Mouse (Mus musculus) MEL (cell line): ENCODE data around the gene Fam76a.

Experiments
- CHD1 ChIP-seq: IDR thresholded peaks from 2 replicates; pipeline ENCODE4 v1.6.1; 2012; ENCODE audit warnings: low read depth, mild to moderate bottlenecking, inconsistent platforms, low read length, improper control_type of control experiment
- CHD2 ChIP-seq: IDR thresholded peaks from 2 replicates; pipeline ENCODE4 v1.6.1; 2011; ENCODE audit warnings: low read length, improper control_type of control experiment
- CTCF ChIP-seq, 3 experiments: IDR thresholded peaks in 2 of 3; conservative IDR thresholded peaks in 1 of 3; 2 replicates each; pipeline ENCODE4 v1.5.1; 2011 to 2012; ENCODE audit warnings: low read length in 3 of 3, low read depth in 2 of 3, mild to moderate bottlenecking in 2 of 3, improper control_type of control experiment in 1 of 3, inconsistent platforms in 1 of 3, mixed read lengths in 1 of 3, moderate library complexity in 1 of 3; ENCODE audit not compliant: control insufficient read depth in 1 of 3, insufficient read depth in 1 of 3, poor library complexity in 1 of 3, severe bottlenecking in 1 of 3
- EP300 ChIP-seq, 2 experiments: IDR thresholded peaks; 2 replicates each; pipeline ENCODE4 v1.6.1; 2011; ENCODE audit warnings: improper control_type of control experiment in 2 of 2, low read length in 2 of 2, low read depth in 1 of 2, mild to moderate bottlenecking in 1 of 2
- GABPA ChIP-seq: IDR thresholded peaks from 2 replicates; pipeline ENCODE4 v1.6.1; 2012; ENCODE audit warnings: low read depth, mild to moderate bottlenecking, inconsistent platforms, low read length, improper control_type of control experiment, moderate library complexity
- GATA1 ChIP-seq: IDR thresholded peaks from 2 replicates; pipeline ENCODE4 v1.6.1; 2011; ENCODE audit warnings: low read depth, low read length, improper control_type of control experiment
- MAFK ChIP-seq: IDR thresholded peaks from 2 replicates; pipeline ENCODE4 v1.6.1; 2011; ENCODE audit warnings: low read depth, mild to moderate bottlenecking, low read length, improper control_type of control experiment, borderline replicate concordance
- MAX ChIP-seq: IDR thresholded peaks from 2 replicates; pipeline ENCODE4 v1.6.1; 2011; ENCODE audit warnings: low read length, improper control_type of control experiment
- POLR2A ChIP-seq, 2 experiments: IDR thresholded peaks; 2 replicates each; pipeline ENCODE4 v1.6.1; 2011 to 2012; ENCODE audit warnings: low read length in 2 of 2, mild to moderate bottlenecking in 2 of 2, control low read depth in 1 of 2, improper control_type of control experiment in 1 of 2, low read depth in 1 of 2, moderate library complexity in 1 of 2; ENCODE audit not compliant: control insufficient read depth in 1 of 2, insufficient read depth in 1 of 2, poor library complexity in 1 of 2
- SIN3A ChIP-seq: IDR thresholded peaks from 2 replicates; pipeline ENCODE4 v1.6.1; 2012; ENCODE audit warnings: low read length, improper control_type of control experiment, inconsistent platforms
- SMC3 ChIP-seq: IDR thresholded peaks from 2 replicates; pipeline ENCODE4 v1.6.1; 2011; ENCODE audit warnings: low read depth, low read length, improper control_type of control experiment
- TBP ChIP-seq: IDR thresholded peaks from 2 replicates; pipeline ENCODE4 v1.8.0; 2011; ENCODE audit warnings: low read depth, low read length, improper control_type of control experiment
- TCF12 ChIP-seq: IDR thresholded peaks from 2 replicates; pipeline ENCODE4 v1.6.1; 2014; ENCODE audit warnings: low read depth, mild to moderate bottlenecking, inconsistent platforms, low read length, improper control_type of control experiment, moderate library complexity
- ZKSCAN1 ChIP-seq: IDR thresholded peaks from 2 replicates; pipeline ENCODE4 v1.6.1; 2012; ENCODE audit warnings: low read depth, mild to moderate bottlenecking, inconsistent platforms, low read length, improper control_type of control experiment, moderate library complexity

GRCm38 (mm10) chr4:132958741-132959678 lies 36.7 kb upstream of the Fam76a start:
- TF ChIP-seq GATA1 (no peak), CTCF (IDR thresholded peaks at IDR 0.05 in 2 of 3, conservative IDR thresholded peaks at IDR 0.05 in 1 of 3; ENCODE audit: control insufficient read depth in 1 of 3, insufficient read depth in 1 of 3, low read depth in 2 of 3, low read length in 3 of 3, poor library complexity in 1 of 3, severe bottlenecking in 1 of 3) (no peak), POLR2A (IDR thresholded peaks at IDR 0.05; ENCODE audit: control insufficient read depth in 1 of 2, insufficient read depth in 1 of 2, low read depth in 1 of 2, low read length in 2 of 2, poor library complexity in 1 of 2) (no peak), MAX (no peak), CHD1 (no peak), EP300 (IDR thresholded peaks at IDR 0.05; ENCODE audit: low read depth in 1 of 2, low read length in 2 of 2) (no peak), MAFK (no peak), SMC3 (no peak), ZKSCAN1 (no peak), TBP (no peak), CHD2 (no peak), GABPA (no peak), SIN3A (no peak), TCF12 (no peak)
